Mouse (Mus musculus) bone marrow, adult 2 months (tissue): ENCODE data around the gene Phc1. TPM values are rescaled to one million over a fixed set of nuclear protein-coding genes. Genes with fewer than 3 reads are reported as not detected.
"Not testable (repeated sequence)": the region's sequence is repeated elsewhere in the genome, so short reads cannot be mapped to it uniquely, and the experiment has no call there.

Experiments
- H3K27ac ChIP-seq: fragments of 200-500 bp; 2 replicates; pipeline ENCODE4 v1.5.1; 2012; ENCODE audit warnings: low read depth, mild to moderate bottlenecking, control low read depth, inconsistent platforms, low read length; ENCODE audit not compliant: control insufficient read depth, poor library complexity, insufficient read depth
- H3K4me1 ChIP-seq: fragments of 200-500 bp; 2 replicates; pipeline ENCODE4 v1.6.1; 2011; ENCODE audit warnings: low read length; ENCODE audit not compliant: control insufficient read depth, insufficient read depth
- H3K4me3 ChIP-seq: fragments of 200-500 bp; replicated peaks from 2 replicates; pipeline ENCODE3; 2011; ENCODE audit warnings: mild to moderate bottlenecking, low read depth, low read length, control low read depth; ENCODE audit not compliant: control insufficient read depth
- CTCF ChIP-seq: fragments of 200-500 bp; IDR thresholded peaks from 2 replicates; pipeline ENCODE4 v1.5.1; 2011; ENCODE audit warnings: low read length, control low read depth; ENCODE audit not compliant: control insufficient read depth, insufficient read depth
- POLR2A ChIP-seq: fragments of 200-500 bp; IDR thresholded peaks from 2 replicates; pipeline ENCODE4 v1.6.1; 2011; ENCODE audit warnings: low read depth, mild to moderate bottlenecking, control low read depth, low read length, borderline replicate concordance; ENCODE audit not compliant: control insufficient read depth
- WGBS: fragments of 180-500 bp; shearing (Covaris S2); methylation state at CpG from one replicate; pipeline ENCODE4 v1.1.7; 2018; 5-methylcytosine and 5-hydroxymethylcytosine counted together
- polyA plus RNA-seq: library from polyadenylated mRNA; stranded (reverse); fragments of >200 nt; gene quantifications from 2 replicates; pipeline ENCODE4 v1.2.4, GENCODE M21; 2011; ENCODE audit warnings: low replicate concordance; ENCODE audit not compliant: missing spikeins, insufficient read depth, insufficient read length

Gene Phc1
- polyA plus RNA-seq, 1 experiment, result 13.6 TPM

GRCm38 (mm10) chr6:122366976-122367375 is 26.6 kb upstream of the Phc1 start:
- Histone ChIP-seq H3K4me1 (no peaks in the 10 kb centered on the region), H3K4me3 (no peak overlapping the region), H3K27ac (no peak overlapping the region)
- 76% methylated on average over 3 of the region's 3 CpGs for WGBS
- TF ChIP-seq CTCF, result no peak
- no peak for TF ChIP-seq POLR2A

DNA sequence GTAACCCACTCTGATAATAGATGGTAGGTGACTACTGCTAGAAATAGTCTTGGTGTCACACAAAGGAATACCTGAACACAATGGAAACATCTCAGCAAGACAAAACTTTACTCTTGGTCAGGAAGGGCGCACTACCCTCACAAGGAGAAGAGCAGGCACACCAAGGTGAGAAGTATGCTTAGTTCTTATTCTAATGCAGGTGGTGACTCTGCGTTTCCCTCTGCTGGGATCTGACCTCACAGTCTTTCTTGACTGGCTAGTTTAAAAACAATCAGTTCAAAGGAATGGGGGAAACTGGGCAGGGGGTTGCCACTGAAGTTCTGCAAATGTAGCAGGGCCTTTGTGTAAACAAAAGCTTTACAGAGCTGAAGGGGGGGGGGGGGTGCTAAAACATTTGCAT is 25.9 kb upstream of the Phc1 start:
- no peak overlapping the region for H3K4me3 ChIP-seq
- TF ChIP-seq CTCF, result no peak
- H3K27ac ChIP-seq, result no peak overlapping the region
- no peaks in the 10 kb centered on the region for H3K4me1 ChIP-seq
- WGBS, result 84% methylated on average over 2 of the region's 2 CpGs

DNA sequence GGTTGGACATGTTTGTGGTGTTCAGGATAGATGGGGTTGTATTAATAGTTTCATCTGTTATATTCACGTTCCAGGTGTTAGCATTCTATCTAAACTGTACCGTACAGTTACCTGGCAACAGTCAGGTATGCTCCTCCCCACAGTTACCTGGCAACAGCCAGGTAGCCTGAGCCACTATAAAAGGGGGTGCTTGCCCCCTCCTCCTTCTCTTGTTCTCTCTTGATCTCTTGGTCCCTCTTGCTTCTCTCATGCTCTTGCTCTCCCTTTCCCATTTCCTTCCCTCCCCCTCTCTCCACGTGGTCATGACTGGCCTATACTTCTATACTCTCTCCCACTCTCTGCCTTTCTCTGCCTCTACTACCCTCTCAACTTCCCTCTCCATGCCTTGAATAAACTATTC is 25.3 kb upstream of the Phc1 start:
- no peak overlapping the region for H3K27ac ChIP-seq
- no peaks in the 10 kb centered on the region for H3K4me1 ChIP-seq
- TF ChIP-seq POLR2A, result no peak
- TF ChIP-seq CTCF, result no peak
- WGBS, result 80% methylated on average over 3 of the region's 3 CpGs
- H3K4me3 ChIP-seq, result no peak overlapping the region

DNA sequence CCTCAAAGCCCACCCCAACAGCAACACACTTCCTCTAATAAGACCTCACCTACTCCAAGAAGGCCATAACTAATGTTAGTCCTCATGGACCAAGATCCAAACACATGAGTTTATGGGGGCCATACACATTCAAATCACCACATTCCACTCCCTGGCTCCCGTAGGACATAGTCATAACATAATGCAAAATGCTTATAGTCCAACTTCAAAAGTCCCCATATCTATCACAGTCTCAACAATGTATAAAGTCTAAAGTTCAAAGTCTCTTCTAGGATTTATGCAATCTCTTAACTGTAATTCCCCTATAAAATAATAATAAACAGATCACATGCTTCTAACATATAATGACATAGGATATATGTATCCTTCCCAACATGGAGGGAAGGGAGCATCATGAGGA is 16.7 kb upstream of the Phc1 start:
- H3K27ac ChIP-seq, result no peak overlapping the region
- no peak for TF ChIP-seq POLR2A
- TF ChIP-seq CTCF, result no peak
- no peaks in the 10 kb centered on the region for H3K4me1 ChIP-seq
- H3K4me3 ChIP-seq, result no peak overlapping the region
- 82% methylated on average over 1 of the region's 1 CpGs for WGBS

DNA sequence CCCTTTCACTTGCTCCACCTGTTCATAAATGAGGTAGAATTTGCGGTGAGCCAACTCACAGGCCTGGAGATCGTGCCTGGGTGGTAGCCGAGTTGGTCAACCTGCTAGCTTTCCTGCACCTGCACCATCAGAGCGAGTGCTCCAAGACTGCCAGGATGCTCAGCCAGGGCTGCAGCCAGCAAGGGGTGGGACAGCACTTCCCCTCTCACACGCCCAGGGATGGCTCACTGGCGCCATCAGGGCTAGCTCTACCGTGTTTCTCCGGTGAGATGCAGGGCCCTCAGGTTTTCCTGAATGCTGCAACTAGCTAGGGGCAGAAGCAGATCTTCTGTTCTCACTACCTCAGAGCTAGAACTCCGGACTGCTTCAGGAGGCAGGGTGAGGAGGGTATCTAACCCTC is 15.5 kb upstream of the Phc1 start:
- no peak for TF ChIP-seq CTCF
- no peak for TF ChIP-seq POLR2A

GRCm38 (mm10) chr6:122347326-122347725 is 7.0 kb upstream of the Phc1 start:
- not testable (repeated sequence) for H3K4me3 ChIP-seq, H3K4me1 ChIP-seq, H3K27ac ChIP-seq
- WGBS, result 85% methylated on average over 1 of the region's 1 CpGs

More for the DNA sequence above, 15.5 kb upstream of the Phc1 start:
- no peak overlapping the region for H3K27ac ChIP-seq
- H3K4me3 ChIP-seq, result no peak overlapping the region
- no peaks in the 10 kb centered on the region for H3K4me1 ChIP-seq
- 53% methylated on average over 9 of the region's 9 CpGs for WGBS

DNA sequence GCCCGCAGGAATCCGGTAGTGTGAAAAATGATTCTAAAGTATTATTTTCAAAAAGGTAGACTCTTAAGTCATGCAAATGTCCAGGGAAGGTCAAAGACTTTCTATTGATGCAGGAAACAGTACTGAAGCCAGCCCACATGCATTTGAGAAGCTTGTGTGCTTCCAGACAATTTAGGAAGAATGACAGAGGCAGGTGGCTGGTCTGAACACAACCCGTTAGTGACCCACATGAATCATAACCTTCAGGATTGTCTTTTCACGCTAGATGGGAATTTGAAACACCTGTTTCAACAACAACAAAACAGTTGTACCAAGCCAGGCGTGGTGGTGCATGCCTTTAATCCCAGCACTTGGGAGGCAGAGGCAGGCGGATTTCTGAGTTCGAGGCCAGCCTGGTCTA is 6.0 kb upstream of the Phc1 start:
- Histone ChIP-seq H3K4me3 (no peak overlapping the region), H3K27ac (no peak overlapping the region), H3K4me1 (no peaks in the 10 kb centered on the region)
- TF ChIP-seq CTCF (no peak), POLR2A (no peak)
- WGBS, result 82% methylated on average over 7 of the region's 7 CpGs

DNA sequence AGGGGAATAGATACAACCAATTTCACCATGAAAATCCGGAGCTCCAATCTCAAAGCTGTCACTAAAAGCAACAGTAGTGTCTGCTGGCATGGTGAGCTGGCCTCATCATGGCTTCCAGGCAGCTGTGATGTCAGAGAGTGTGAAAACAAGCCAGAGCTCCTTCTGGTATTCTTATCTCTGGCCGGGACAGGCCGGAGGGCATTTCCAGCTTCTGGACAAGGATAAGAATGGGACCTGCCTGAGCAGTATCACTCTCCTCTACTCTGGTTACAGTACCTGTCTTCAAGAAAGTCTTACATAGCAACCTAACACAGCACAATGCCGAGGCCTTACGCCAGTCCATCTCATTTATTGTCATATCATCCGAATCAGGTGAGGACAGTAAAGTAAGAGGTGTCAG is 5.4 kb upstream of the Phc1 start:
- TF ChIP-seq POLR2A (no peak), CTCF (no peak)
- Histone ChIP-seq H3K4me1 (no peaks in the 10 kb centered on the region), H3K27ac (no peak overlapping the region), H3K4me3 (no peak overlapping the region)
- WGBS, result 77% methylated on average over 6 of the region's 6 CpGs

GRCm38 (mm10) chr6:122344386-122345116 is 4.2 kb upstream of the Phc1 start:
- no peaks in the 10 kb centered on the region for H3K4me1 ChIP-seq
- H3K27ac ChIP-seq, result no peak overlapping the region
- 51% methylated on average over 9 of the region's 9 CpGs for WGBS
- TF ChIP-seq POLR2A, result no peak
- H3K4me3 ChIP-seq, result no peak overlapping the region

GRCm38 (mm10) chr6:122343719-122344118 is 3.4 kb upstream of the Phc1 start:
- 4% methylated on average over 10 of the region's 10 CpGs for WGBS
- no peak for TF ChIP-seq POLR2A
- no peak for TF ChIP-seq CTCF
- no peaks in the 10 kb centered on the region for H3K4me1 ChIP-seq

More at GRCm38 (mm10) chr6:122343719-122344118, 3.4 kb upstream of the Phc1 start:
- no peak overlapping the region for H3K4me3 ChIP-seq
- H3K27ac ChIP-seq, result no peak overlapping the region
